Mouse (Mus musculus) midbrain, embryonic 11.5 days (tissue): ENCODE data around the gene Sbf2. TPM values are rescaled to one million over a fixed set of nuclear protein-coding genes. Genes with fewer than 3 reads are reported as not detected.

ENCODE experiments used
- ATAC-seq: fragments of 200-750 bp; cut with Nextera tagmentation; 2 replicates; pipeline ENCODE4 v1.8.0; 2017; ENCODE audit warnings: moderate TSS enrichment, moderate library complexity; ENCODE audit not compliant: low FRiP score
- DNase-seq: peaks from one replicate; pipeline ENCODE4 v3.0.0; 2015; ENCODE audit warnings: low spot score; ENCODE audit errors: missing footprints
- H3K27ac ChIP-seq: fragments of 300-500 bp; sonication (generic); 2 replicates; pipeline ENCODE4 v1.5.1; 2014; ENCODE audit warnings: low read depth, low read length
- H3K27me3 ChIP-seq: fragments of 300-500 bp; sonication (generic); 2 replicates; pipeline ENCODE4 v1.6.1; 2014; ENCODE audit warnings: mild to moderate bottlenecking, low read length, moderate library complexity, mixed read lengths; ENCODE audit not compliant: control insufficient read depth, insufficient read depth
- H3K36me3 ChIP-seq: fragments of 300-500 bp; sonication (generic); 2 replicates; pipeline ENCODE4 v1.6.1; 2014; ENCODE audit warnings: mild to moderate bottlenecking, low read length, moderate library complexity, mixed read lengths; ENCODE audit not compliant: control insufficient read depth, insufficient read depth
- H3K4me1 ChIP-seq: fragments of 300-500 bp; sonication (generic); 2 replicates; pipeline ENCODE4 v1.6.1; 2014; ENCODE audit warnings: low read length; ENCODE audit not compliant: control insufficient read depth, insufficient read depth
- H3K4me2 ChIP-seq: fragments of 300-500 bp; sonication (generic); 2 replicates; pipeline ENCODE4 v1.6.1; 2014; ENCODE audit warnings: mild to moderate bottlenecking, moderate library complexity
- H3K4me3 ChIP-seq: fragments of 300-500 bp; sonication (generic); 2 replicates; pipeline ENCODE4 v1.5.1; 2014; ENCODE audit warnings: low read depth, low read length
- H3K9ac ChIP-seq: fragments of 300-500 bp; sonication (generic); 2 replicates; pipeline ENCODE4 v1.6.1; 2014; ENCODE audit warnings: low read length
- H3K9me3 ChIP-seq: fragments of 300-500 bp; sonication (generic); 2 replicates; pipeline ENCODE4 v1.6.1; 2016; ENCODE audit warnings: low read length; ENCODE audit not compliant: control insufficient read depth
- WGBS: fragments of 180-500 bp; shearing (Covaris S2); extraction: QIAGEN DNeasy Blood & Tissue Kit; methylation state at CpG from one replicate; pipeline ENCODE4 v1.1.7; 2014; 5-methylcytosine and 5-hydroxymethylcytosine counted together
- polyA plus RNA-seq: library from polyadenylated mRNA; unstranded; fragments of >200 nt; fragmentation: Nextera tagmentation; extraction: Ambion mirVana; gene quantifications from 2 replicates; pipeline ENCODE4 v1.2.1, GENCODE M21; 2014

Gene Sbf2
- 34.6 and 35.9 TPM in 2 replicates for polyA plus RNA-seq

DNA sequence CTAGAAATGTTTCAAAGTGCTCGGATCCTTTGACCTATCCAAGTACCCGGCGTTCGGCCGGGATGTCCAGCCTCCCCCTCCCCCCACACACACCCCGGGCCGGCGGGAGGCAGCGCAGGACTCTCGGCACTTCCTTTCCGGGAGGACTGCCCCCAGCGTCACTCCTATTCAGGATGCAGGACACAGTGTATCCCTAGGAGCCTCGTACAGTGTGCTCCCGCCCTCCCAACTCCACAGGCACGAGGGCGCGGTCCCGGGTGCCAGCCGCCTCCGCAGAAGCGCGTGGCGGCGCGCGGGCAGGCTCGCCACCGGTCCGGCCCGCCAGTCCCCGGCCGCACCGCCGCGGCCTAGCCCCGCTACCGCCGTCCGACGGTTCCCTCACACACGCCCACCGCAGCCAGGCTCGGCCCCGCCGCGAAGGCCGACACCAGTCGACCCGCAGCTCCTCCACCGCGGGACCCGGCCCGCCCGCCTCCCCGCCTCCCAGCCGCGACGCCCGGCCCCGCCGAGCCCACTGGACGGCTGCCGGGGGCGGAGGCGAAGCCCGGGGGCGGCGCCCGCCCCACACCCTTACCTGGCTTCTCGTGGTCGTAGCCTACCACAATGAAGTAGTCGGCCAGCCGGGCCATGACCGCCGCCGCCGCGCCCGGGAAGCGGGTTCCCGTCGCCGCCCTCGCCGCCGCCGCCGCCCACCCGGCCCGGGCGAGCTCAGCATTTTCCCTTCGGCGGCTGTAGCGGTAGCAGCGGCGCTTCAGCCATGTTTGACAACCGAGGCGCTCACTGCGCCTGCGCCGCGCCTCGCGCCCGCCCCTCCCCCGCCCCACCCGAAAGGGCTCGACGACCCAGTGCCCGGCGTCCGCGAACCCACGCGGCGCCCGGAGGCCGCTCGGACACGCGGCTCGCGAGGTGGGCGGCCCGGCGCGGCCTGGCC, at the start of gene Sbf2:
Gene Sbf2 (minus strand): TSS at position 790 of the 931 bp plus-strand sequence.
- ATAC-seq (peak; percentile 93), DNase-seq (peak; percentile 99)
- H3K9me3 ChIP-seq, result no peaks in the 10 kb centered on the region
- peaks cover 2% of the 10 kb centered on the region; the same call in 1 of the 2 replicates for H3K27me3 ChIP-seq
- no peaks in the 10 kb centered on the region for H3K36me3 ChIP-seq
- WGBS, result under 1% methylated on average over 115 of the region's 127 CpGs
- peaks cover 4% of the 10 kb centered on the region; the same call in 1 of the 2 replicates for H3K4me1 ChIP-seq
- H3K9ac ChIP-seq, result peak within 1 kb of the TSS; percentile 94
- peak within 1 kb of the TSS; percentile 96 for H3K4me3 ChIP-seq
- H3K27ac ChIP-seq, result peak within 1 kb of the TSS; percentile 92
- H3K4me2 ChIP-seq, result peak within 1 kb of the TSS; percentile 58

DNA sequence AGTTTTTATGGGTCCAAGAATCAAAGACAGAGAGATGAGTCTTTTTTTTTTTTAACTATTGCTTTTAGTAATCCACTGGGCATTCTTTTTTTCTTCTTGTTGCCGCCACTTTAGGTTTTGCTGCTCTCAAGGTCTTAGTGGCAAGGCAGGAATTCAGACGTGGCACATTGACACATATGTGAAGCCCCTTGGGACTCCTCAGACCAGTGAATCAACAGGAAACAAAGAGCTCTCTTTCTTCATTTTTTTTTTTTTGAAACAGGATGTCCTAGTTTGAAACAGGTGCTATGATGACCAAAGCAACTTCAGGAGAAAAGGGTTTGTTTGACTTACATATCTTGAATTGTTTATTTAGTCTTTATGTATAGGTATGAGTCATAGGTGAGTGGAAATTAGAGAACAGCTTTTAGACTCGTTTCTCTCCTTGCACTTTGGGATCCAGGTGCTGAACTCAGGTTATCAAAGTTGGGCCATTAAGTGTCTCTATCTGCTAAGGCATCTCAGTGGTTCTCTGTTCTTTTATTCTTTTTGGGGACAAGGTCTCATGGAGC, 43.7 kb upstream of the Sbf2 start:
- Histone ChIP-seq H3K36me3 (no peaks in the 10 kb centered on the region), H3K9me3 (no peaks in the 10 kb centered on the region), H3K9ac (no peak overlapping the region), H3K4me2 (no peak overlapping the region), H3K27me3 (no peaks in the 10 kb centered on the region), H3K4me1 (no peaks in the 10 kb centered on the region), H3K27ac (no peak overlapping the region), H3K4me3 (no peak overlapping the region)
- DNase-seq (no peak), ATAC-seq (no peak)
- 67% methylated on average over 3 of the region's 3 CpGs for WGBS

DNA sequence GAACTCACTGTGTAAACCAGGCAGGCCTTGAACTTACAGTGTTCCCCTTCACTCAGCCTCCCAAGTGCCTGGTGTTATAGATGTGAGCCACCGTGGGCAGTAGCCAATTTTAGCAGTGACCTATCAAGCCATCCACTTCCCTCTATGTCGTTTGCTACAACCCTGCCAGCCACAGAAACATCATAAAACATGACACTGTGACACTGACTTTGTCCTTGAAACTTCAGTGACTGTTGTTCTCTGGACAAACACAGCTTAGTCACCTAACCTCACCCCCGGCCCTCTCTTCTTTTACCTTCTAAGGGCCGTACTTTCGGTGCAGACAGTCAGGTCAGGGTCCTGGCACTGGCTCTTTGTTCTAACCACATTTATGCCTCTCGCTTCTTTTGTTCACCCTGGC, 41.2 kb upstream of the Sbf2 start:
- H3K4me2 ChIP-seq, result no peak overlapping the region
- no peak overlapping the region for H3K4me3 ChIP-seq
- ATAC-seq (no peak), DNase-seq (no peak)
- no peaks in the 10 kb centered on the region for H3K9me3 ChIP-seq
- 72% methylated on average over 6 of the region's 6 CpGs for WGBS
- no peaks in the 10 kb centered on the region for H3K27me3 ChIP-seq
- H3K27ac ChIP-seq, result no peak overlapping the region
- no peak overlapping the region for H3K9ac ChIP-seq
- H3K4me1 ChIP-seq, result no peaks in the 10 kb centered on the region
- no peaks in the 10 kb centered on the region for H3K36me3 ChIP-seq

DNA sequence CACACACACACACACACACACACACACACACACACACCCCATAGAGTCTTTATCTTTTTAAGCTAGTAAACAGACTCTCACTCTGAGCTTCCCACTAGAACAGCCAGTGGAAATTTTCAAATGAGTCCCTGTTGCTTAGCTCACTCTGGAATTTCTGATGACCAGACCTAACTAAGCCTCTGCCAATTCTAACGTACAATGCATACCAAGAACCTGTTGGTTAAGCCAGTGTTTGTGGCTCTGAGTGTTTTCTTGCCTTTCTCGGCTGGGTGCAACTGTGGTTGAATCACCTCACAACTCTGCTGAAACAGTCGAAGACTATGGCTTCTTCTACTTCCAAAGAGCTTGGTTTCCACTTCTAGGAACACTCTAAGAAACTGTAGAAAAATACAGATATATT, 40.5 kb upstream of the Sbf2 start:
- Histone ChIP-seq H3K4me3 (no peak overlapping the region), H3K9me3 (no peaks in the 10 kb centered on the region), H3K4me1 (no peaks in the 10 kb centered on the region), H3K27ac (no peak overlapping the region), H3K9ac (no peak overlapping the region), H3K4me2 (no peak overlapping the region), H3K36me3 (no peaks in the 10 kb centered on the region), H3K27me3 (no peaks in the 10 kb centered on the region)
- ATAC-seq (no peak), DNase-seq (no peak)
- 82% methylated on average over 3 of the region's 3 CpGs for WGBS

DNA sequence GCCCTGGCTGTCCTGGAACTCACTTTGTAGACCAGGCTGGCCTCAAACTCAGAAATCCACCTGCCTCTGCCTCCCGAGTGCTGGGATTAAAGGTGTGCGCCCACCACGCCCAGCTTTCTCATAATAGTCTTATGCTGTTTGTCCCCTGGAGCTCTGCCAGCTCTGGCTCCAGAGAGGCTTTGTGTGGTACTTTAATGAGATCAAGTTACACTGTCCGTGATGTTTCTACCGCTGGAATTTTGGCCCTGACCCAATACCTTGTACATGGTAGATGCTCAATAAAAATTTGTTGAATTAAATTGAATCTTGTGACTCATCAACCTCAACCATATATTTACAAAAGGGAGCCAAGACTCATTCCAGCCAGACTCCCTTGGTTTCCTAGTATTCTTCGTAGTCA, 36.4 kb upstream of the Sbf2 start:
- no peak for ATAC-seq
- H3K27me3 ChIP-seq, result no peaks in the 10 kb centered on the region
- H3K4me1 ChIP-seq, result no peaks in the 10 kb centered on the region
- H3K9me3 ChIP-seq, result no peaks in the 10 kb centered on the region
- no peaks in the 10 kb centered on the region for H3K36me3 ChIP-seq
- H3K4me2 ChIP-seq, result no peak overlapping the region
- H3K27ac ChIP-seq, result no peak overlapping the region
- DNase-seq, result no peak
- 77% methylated on average over 6 of the region's 6 CpGs for WGBS
- H3K4me3 ChIP-seq, result no peak overlapping the region
- no peak overlapping the region for H3K9ac ChIP-seq

DNA sequence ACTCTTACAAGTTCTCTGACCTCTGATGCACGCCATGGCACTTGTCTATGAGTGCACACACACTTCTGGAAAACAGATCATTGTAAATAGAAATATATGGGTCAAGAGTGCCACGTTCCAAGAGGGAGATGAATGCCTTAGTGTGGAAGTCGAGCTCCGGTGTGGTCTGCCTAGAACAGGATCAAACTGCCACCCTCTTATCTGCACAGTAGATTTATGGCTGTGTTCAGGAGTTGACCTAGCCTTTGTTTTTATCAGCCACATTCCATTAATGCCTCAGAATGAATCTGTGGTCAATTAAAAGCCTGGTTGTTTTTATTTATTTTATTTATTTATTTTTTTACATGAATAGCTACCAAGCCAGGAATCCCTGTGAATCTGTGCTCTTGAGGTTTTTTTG, 35.8 kb upstream of the Sbf2 start:
- Histone ChIP-seq H3K27ac (no peak overlapping the region), H3K4me2 (no peak overlapping the region), H3K27me3 (no peaks in the 10 kb centered on the region), H3K4me1 (no peaks in the 10 kb centered on the region), H3K9ac (no peak overlapping the region), H3K36me3 (no peaks in the 10 kb centered on the region), H3K4me3 (no peak overlapping the region), H3K9me3 (no peaks in the 10 kb centered on the region)
- no peak for DNase-seq
- no peak for ATAC-seq
- 83% methylated on average over 4 of the region's 4 CpGs for WGBS

DNA sequence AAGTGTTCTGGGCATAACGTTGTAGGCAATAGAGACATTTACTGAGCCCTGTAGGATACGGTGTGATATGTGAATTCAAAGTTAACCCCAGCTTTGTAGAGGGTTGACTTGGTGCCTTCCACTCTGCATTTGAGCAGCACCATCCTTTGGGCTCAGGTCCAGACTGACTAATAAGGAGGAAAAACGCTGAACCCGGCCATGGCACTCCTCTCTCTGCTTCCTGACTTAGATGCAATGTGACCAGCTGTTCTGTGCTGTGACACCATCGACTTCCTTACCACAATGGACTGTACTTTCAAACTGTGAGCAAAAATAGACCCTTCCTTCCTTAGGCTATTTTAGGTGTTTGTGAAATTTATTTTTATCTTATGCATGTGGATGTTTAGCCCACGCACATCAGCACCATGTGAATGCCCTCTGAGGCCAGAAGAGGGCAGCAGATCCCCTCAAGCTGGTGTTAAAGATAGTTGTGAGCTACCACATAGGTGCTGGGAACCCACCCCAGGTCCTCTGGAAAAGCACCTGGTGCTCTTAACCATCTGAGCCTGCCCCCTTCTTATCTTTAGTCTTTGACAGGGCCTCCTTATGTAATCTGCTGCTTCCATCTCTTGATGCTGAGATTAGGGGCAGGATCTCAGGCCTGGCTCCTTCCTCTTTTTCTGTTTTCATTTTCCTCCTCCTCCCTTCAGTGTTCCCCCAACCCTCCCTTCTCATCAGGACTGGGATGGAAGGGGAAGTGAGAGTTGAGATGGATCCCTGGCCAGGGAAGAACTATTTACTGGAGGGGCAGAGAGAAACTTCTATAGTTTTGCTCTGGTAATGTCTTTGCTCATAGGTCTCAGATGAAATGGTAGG, 34.6 kb upstream of the Sbf2 start:
- H3K36me3 ChIP-seq, result no peaks in the 10 kb centered on the region
- no peak overlapping the region for H3K4me2 ChIP-seq
- H3K27me3 ChIP-seq, result no peaks in the 10 kb centered on the region
- no peaks in the 10 kb centered on the region for H3K9me3 ChIP-seq
- H3K27ac ChIP-seq, result no peak overlapping the region
- no peak for ATAC-seq
- H3K4me1 ChIP-seq, result no peaks in the 10 kb centered on the region
- DNase-seq, result no peak
- whole genome bisulfite sequencing, result 91% methylated on average over 6 of the region's 6 CpGs
- no peak overlapping the region for H3K9ac ChIP-seq
- no peak overlapping the region for H3K4me3 ChIP-seq

DNA sequence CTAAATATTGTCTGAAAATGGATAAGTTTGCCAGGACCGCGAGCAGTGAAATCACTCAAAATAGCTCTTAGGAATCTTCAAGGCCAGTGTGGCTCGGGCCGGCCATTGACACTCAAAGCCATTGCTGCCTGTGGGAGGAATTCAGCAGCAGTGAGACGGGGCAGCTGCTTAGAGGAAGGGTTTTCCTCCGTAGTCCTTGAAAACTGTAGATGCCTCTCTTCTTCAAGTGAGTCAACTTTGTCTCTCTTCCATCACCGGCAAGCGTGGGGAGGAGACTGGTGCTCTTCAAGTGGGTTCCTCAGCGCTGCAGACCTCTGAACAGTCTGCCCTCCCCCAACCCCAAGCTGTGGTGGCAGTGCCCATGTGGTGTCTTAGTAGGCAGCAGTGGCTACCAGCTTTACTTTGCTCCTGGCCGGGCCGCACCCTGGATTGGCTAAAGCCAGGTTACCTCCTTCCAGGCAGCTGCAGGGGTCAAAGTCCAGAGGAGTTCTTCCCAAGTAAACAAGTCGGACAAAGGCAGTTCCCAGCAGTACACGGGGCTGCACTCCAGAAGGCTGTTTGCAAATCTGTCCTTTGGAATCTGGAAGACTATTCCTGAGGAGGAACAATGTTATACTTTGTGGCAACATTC, 33.8 kb upstream of the Sbf2 start:
- no peaks in the 10 kb centered on the region for H3K4me1 ChIP-seq
- no peak overlapping the region for H3K27ac ChIP-seq
- H3K4me2 ChIP-seq, result no peak overlapping the region
- no peaks in the 10 kb centered on the region for H3K36me3 ChIP-seq
- WGBS, result 82% methylated on average over 13 of the region's 13 CpGs
- no peaks in the 10 kb centered on the region for H3K9me3 ChIP-seq
- no peak overlapping the region for H3K9ac ChIP-seq
- no peak overlapping the region for H3K4me3 ChIP-seq
- H3K27me3 ChIP-seq, result no peaks in the 10 kb centered on the region
- DNase-seq (no peak), ATAC-seq (no peak)
